Mouse (Mus musculus) intestine, postnatal 0 days (tissue): ENCODE measurements at regions not wholly inside any gene's neighbourhood (a gene's known extent, or its start where the extent isn't known, plus 50 kb on each side); places are given as distances from the start of the nearest gene placed in this dataset.

Source experiments
- ATAC-seq: fragments of 200-750 bp; cut with Nextera tagmentation; 2 replicates; pipeline ENCODE4 v1.8.0; 2017; ENCODE audit warnings: mild to moderate bottlenecking, moderate TSS enrichment, moderate library complexity
- H3K27ac ChIP-seq: fragments of 300-500 bp; sonication (generic); 2 replicates; pipeline ENCODE4 v1.5.1; 2014; ENCODE audit warnings: mild to moderate bottlenecking, low read depth, low read length, moderate library complexity
- H3K27me3 ChIP-seq: fragments of 300-500 bp; sonication (generic); replicated peaks from 2 replicates; pipeline ENCODE4 v1.6.1; 2014; ENCODE audit warnings: low read length, mixed read lengths; ENCODE audit not compliant: control insufficient read depth, insufficient read depth
- H3K36me3 ChIP-seq: fragments of 300-500 bp; sonication (generic); 2 replicates; pipeline ENCODE4 v1.6.1; 2014; ENCODE audit warnings: mild to moderate bottlenecking, moderate library complexity; ENCODE audit not compliant: control insufficient read depth, insufficient read depth
- H3K4me1 ChIP-seq: fragments of 300-500 bp; sonication (generic); replicated peaks from 2 replicates; pipeline ENCODE4 v1.6.1; 2014; ENCODE audit warnings: antibody characterized with exemption, low read length, mixed read lengths; ENCODE audit not compliant: control insufficient read depth, insufficient read depth
- H3K4me2 ChIP-seq: fragments of 300-500 bp; sonication (generic); replicated peaks from 2 replicates; pipeline ENCODE4 v1.6.1; 2014; ENCODE audit warnings: low read depth, mild to moderate bottlenecking, moderate library complexity
- H3K4me3 ChIP-seq: fragments of 300-500 bp; sonication (generic); 2 replicates; pipeline ENCODE4 v1.5.1; 2014; ENCODE audit warnings: low read depth, low read length
- H3K9ac ChIP-seq: fragments of 300-500 bp; sonication (generic); 2 replicates; pipeline ENCODE4 v1.6.1; 2014; ENCODE audit warnings: mild to moderate bottlenecking, low read depth, low read length
- H3K9me3 ChIP-seq: fragments of 300-500 bp; sonication (generic); 2 replicates; pipeline ENCODE4 v1.6.1; 2016; ENCODE audit warnings: mixed run types; ENCODE audit not compliant: control insufficient read depth
- CTCF ChIP-seq: sonication (generic); IDR thresholded peaks from 2 replicates; pipeline ENCODE4 v1.5.1; 2016; ENCODE audit warnings: low read depth, mild to moderate bottlenecking, control low read depth, antibody characterized with exemption, moderate library complexity
- whole genome bisulfite sequencing: fragments of 180-500 bp; shearing (Covaris S2); extraction: QIAGEN DNeasy Blood & Tissue Kit; methylation state at CpG from one replicate; pipeline ENCODE4 v1.1.7; 2014; 5-methylcytosine and 5-hydroxymethylcytosine counted together

GRCm38 (mm10) chr7:95502959-95503358, 668.1 kb upstream of the Tenm4 start:
- Histone ChIP-seq H3K9ac (no peak overlapping the region), H3K4me2 (no peak overlapping the region), H3K4me3 (no peak overlapping the region), H3K9me3 (no peaks in the 10 kb centered on the region), H3K4me1 (no peaks in the 10 kb centered on the region), H3K27me3 (no peaks in the 10 kb centered on the region), H3K36me3 (no peaks in the 10 kb centered on the region), H3K27ac (no peak overlapping the region)
- no peak for ATAC-seq
- 49% methylated on average over 6 of the region's 6 CpGs for WGBS
- TF ChIP-seq CTCF, result peak; percentile 24; the same call in 1 of the 2 replicates

DNA sequence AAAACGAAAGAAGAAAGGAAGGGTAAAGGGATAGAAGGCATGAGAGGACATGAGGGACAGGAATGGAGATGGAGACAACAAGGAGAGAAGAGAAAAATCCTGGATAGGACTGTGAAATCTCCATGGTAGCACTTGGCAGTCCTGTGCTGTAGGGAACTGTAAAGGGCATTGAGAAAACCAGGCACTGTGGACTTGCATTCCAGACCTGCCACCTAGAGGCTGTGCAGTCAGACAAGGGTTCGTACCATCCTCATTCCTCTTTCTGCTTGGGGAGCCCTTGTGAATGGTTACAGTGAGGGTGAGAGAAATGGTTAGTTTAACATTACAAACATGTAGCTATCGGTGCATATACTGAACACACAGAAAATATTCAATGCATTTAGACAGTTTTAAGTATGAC, 623.8 kb upstream of the Tenm4 start:
- no peak overlapping the region for H3K4me2 ChIP-seq
- 66% methylated on average over 3 of the region's 3 CpGs for WGBS
- H3K4me1 ChIP-seq, result no peaks in the 10 kb centered on the region
- no peaks in the 10 kb centered on the region for H3K27me3 ChIP-seq
- no peaks in the 10 kb centered on the region for H3K36me3 ChIP-seq
- no peak for TF ChIP-seq CTCF
- H3K4me3 ChIP-seq, result no peak overlapping the region
- H3K9me3 ChIP-seq, result no peaks in the 10 kb centered on the region
- no peak overlapping the region for H3K9ac ChIP-seq
- no peak for ATAC-seq
- no peak overlapping the region for H3K27ac ChIP-seq

DNA sequence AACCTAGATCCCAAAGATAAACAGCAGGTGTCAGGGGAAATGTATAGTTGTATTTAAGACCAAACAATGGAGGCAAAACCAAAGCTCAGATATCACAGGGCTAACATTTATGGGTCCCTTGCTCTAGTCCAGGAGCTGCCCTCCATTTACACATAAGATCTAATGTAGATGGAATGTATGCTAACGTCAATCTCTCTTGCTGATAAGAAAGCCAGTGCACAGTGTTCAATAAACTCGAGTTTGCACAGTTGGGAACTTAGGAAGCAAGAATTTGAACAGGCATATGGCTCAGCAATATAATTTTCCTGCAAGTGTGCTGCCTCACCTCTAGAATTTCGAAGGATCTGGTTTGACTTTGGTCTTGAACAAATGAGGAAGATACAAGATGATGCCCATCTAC, 620.9 kb upstream of the Tenm4 start:
- no peaks in the 10 kb centered on the region for H3K27me3 ChIP-seq
- no peaks in the 10 kb centered on the region for H3K36me3 ChIP-seq
- H3K4me2 ChIP-seq, result no peak overlapping the region
- ATAC-seq, result no peak
- no peak for TF ChIP-seq CTCF
- no peak overlapping the region for H3K4me3 ChIP-seq
- no peaks in the 10 kb centered on the region for H3K4me1 ChIP-seq
- H3K9ac ChIP-seq, result no peak overlapping the region
- no peak overlapping the region for H3K27ac ChIP-seq
- WGBS, result 27% methylated on average over 3 of the region's 3 CpGs
- H3K9me3 ChIP-seq, result no peaks in the 10 kb centered on the region

DNA sequence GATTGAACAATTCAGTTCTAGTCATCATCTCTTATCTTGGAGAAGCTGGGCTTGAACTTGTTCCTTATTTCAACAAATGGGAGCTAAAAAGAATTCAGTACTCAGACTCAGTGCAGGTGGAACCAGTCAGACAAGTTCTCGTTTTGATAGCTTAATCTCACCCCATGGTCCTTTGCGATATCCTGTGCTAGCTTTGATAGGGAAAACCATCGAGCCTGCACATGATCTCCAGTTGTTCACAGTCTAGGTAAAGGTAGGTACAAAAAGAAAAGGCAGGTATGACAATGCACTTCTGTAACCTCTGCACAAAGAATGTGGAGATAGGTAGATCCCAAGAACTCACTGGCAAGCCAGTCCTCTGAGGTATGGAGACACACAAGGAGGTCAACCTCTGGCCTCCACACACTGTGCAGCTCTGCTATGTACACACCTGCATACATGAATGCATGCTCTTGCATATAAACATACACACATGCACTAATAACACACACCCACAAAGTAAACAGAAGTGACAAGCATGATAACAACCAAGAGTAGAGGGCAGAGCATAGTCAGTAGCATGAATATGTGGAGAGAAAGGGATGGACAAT, 619.2 kb upstream of the Tenm4 start:
- ATAC-seq, result no peak
- 37% methylated on average over 3 of the region's 3 CpGs for WGBS

GRCm38 (mm10) chr7:95558589-95558988, 612.5 kb upstream of the Tenm4 start:
- no peaks in the 10 kb centered on the region for H3K4me1 ChIP-seq
- no peaks in the 10 kb centered on the region for H3K36me3 ChIP-seq
- no peaks in the 10 kb centered on the region for H3K9me3 ChIP-seq
- H3K4me3 ChIP-seq, result no peak overlapping the region
- H3K27ac ChIP-seq, result no peak overlapping the region
- 48% methylated on average over 2 of the region's 2 CpGs for WGBS
- H3K4me2 ChIP-seq, result no peak overlapping the region
- ATAC-seq, result no peak
- no peak overlapping the region for H3K9ac ChIP-seq
- TF ChIP-seq CTCF, result no peak
- no peaks in the 10 kb centered on the region for H3K27me3 ChIP-seq

More for the DNA sequence above, 619.2 kb upstream of the Tenm4 start:
- Histone ChIP-seq H3K4me2 (no peak overlapping the region), H3K27ac (no peak overlapping the region), H3K4me1 (no peaks in the 10 kb centered on the region), H3K36me3 (no peaks in the 10 kb centered on the region), H3K9ac (no peak overlapping the region), H3K27me3 (no peaks in the 10 kb centered on the region), H3K9me3 (no peaks in the 10 kb centered on the region), H3K4me3 (no peak overlapping the region)
- no peak for TF ChIP-seq CTCF

DNA sequence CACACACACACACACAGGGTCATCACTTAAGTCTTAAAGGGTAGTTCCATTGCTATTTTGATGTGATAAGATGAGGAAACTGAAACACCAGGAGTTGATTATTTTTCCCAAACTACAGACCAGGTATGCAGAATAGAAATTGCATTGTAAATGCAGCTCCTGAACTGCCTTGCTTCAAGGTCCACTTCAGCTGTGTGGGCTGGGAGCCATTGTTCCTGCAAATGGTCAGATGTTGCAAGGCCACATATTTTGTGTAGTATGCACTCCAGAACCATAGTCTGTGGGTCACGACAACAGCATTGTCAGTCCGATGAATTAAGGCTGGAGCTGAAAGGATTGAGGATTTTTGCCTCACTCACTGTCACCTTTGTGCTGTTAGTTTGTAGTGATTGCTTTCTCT, 592.4 kb upstream of the Tenm4 start:
- Histone ChIP-seq H3K4me2 (no peak overlapping the region), H3K9me3 (no peaks in the 10 kb centered on the region), H3K4me3 (no peak overlapping the region), H3K9ac (no peak overlapping the region), H3K27me3 (no peaks in the 10 kb centered on the region), H3K4me1 (no peaks in the 10 kb centered on the region), H3K36me3 (no peaks in the 10 kb centered on the region), H3K27ac (no peak overlapping the region)
- ATAC-seq, result no peak
- TF ChIP-seq CTCF, result no peak
- WGBS, result 92% methylated on average over 2 of the region's 2 CpGs

- no peak for ATAC-seq
- no peaks in the 10 kb centered on the region for H3K27me3 ChIP-seq
- H3K9ac ChIP-seq, result no peak overlapping the region
- no peak overlapping the region for H3K27ac ChIP-seq
- H3K4me1 ChIP-seq, result no peaks in the 10 kb centered on the region
- 67% methylated on average over 7 of the region's 7 CpGs for WGBS
- no peak for TF ChIP-seq CTCF
- no peak overlapping the region for H3K4me2 ChIP-seq
- no peaks in the 10 kb centered on the region for H3K36me3 ChIP-seq
- no peak overlapping the region for H3K4me3 ChIP-seq
- H3K9me3 ChIP-seq, result no peaks in the 10 kb centered on the region
Observed at GRCm38 (mm10) chr7:95581325-95581724, 589.7 kb upstream of the Tenm4 start.
